14 mouse cellular contexts compared by ENCODE assay signal in genomic region chr8:84780949-84781680, GRCm38 (mm10). TPM values are rescaled to one million over a fixed set of nuclear protein-coding genes. Genes with fewer than 3 reads are reported as not detected.
DNase-seq lines count a peak whose midpoint lies in the region; ATAC-seq and TF ChIP-seq lines count a peak whose summit lies in the region.
"Had no signal": no experiment of that assay in that cellular context is flagged by ENCODE, and none has a peak within 500 bp of the region (broad histone marks: within the 10 kb centered on the region; RNA-seq: fewer than 3 reads in every experiment).

No protein-coding gene starts in this region.

- WGBS in heart, adult 2 months = 60% methylated on average over 6 of the region's 6 CpGs
- WGBS in hindbrain, embryonic 16.5 days = 15% methylated on average over 6 of the region's 6 CpGs

- no peaks in the 10 kb centered on the region for H3K27me3 ChIP-seq in heart, adult 2 months (ENCODE audit: control insufficient read depth, insufficient read depth, low read length)
- H3K27me3 ChIP-seq in hindbrain, embryonic 16.5 days (replicated peaks; ENCODE audit: control insufficient read depth, insufficient read depth, low read length) = peaks cover 26% of the 10 kb centered on the region
- H3K27me3 ChIP-seq: Patski had no signal

- TF ChIP-seq EP300 in heart, adult 2 months (IDR thresholded peaks at IDR 0.05; ENCODE audit: insufficient read depth, low read depth, low read length) = no peak

- H3K4me1 ChIP-seq in heart, adult 2 months (ENCODE audit: control insufficient read depth, insufficient read depth, low read length) = peaks cover 26% of the 10 kb centered on the region
- peaks cover 17% of the 10 kb centered on the region for H3K4me1 ChIP-seq in cortical plate, adult 2 months (ENCODE audit: control insufficient read depth, insufficient read depth, low read length)
- H3K4me1 ChIP-seq in hindbrain, embryonic 16.5 days (ENCODE audit: control insufficient read depth, insufficient read depth, low read depth, low read length) = peaks cover 42% of the 10 kb centered on the region

- peak overlapping the region; percentile 33; the same call in 1 of the 2 replicates for H3K27ac ChIP-seq in heart, adult 2 months
- peak overlapping the region; percentile 97 for H3K27ac ChIP-seq in cortical plate, adult 2 months (ENCODE audit: insufficient read depth, low read length)
- peak overlapping the region; percentile 51; the same call in 1 of the 2 replicates for H3K27ac ChIP-seq in hindbrain, embryonic 16.5 days (ENCODE audit: low read depth, low read length)
- H3K27ac ChIP-seq: heart, embryonic 13.5 days; intestine, embryonic 15.5 days had no signal

- H3K4me2 ChIP-seq in hindbrain, embryonic 16.5 days (ENCODE audit: low read length) = no peak overlapping the region
- H3K4me2 ChIP-seq: intestine, embryonic 15.5 days had no signal

- H3K36me3 ChIP-seq in heart, adult 2 months (ENCODE audit: control insufficient read depth, insufficient read depth, low read length) = peaks cover 3% of the 10 kb centered on the region; the same call in 1 of the 2 replicates
- H3K36me3 ChIP-seq in hindbrain, embryonic 16.5 days (ENCODE audit: control insufficient read depth, insufficient read depth, low read length) = no peaks in the 10 kb centered on the region
- H3K36me3 ChIP-seq: heart, embryonic 13.5 days; intestine, embryonic 15.5 days had no signal

- no peak for TF ChIP-seq POLR2A in heart, adult 2 months (IDR thresholded peaks at IDR 0.05; ENCODE audit: insufficient read depth, low read depth, low read length)
- TF ChIP-seq POLR2A in cortical plate, adult 2 months (IDR thresholded peaks at IDR 0.05; ENCODE audit: extremely low read depth, insufficient read depth, low read length) = no peak

- H3K9ac ChIP-seq in heart, adult 2 months (ENCODE audit: low read depth, low read length) = peak overlapping the region; percentile 36; the same call in 1 of the 2 replicates
- no peak overlapping the region for H3K9ac ChIP-seq in hindbrain, embryonic 16.5 days (ENCODE audit: low read depth, low read length)
- H3K9ac ChIP-seq: intestine, embryonic 15.5 days had no signal

- no peak for DNase-seq in heart, adult 2 months
- DNase-seq in heart, postnatal 36 days = no peak
- peak; percentile 51 for DNase-seq in 3134 (ENCODE audit: extremely low read depth, insufficient read length, low spot score)
- DNase-seq in kidney, postnatal 4 days = no peak
- DNase-seq in kidney, adult 8-10 months = no peak
- DNase-seq in thymus, postnatal 25 days = no peak
- DNase-seq: lung, postnatal 10 days had no signal

- no peaks in the 10 kb centered on the region for H3K9me3 ChIP-seq in hindbrain, embryonic 16.5 days (ENCODE audit: control insufficient read depth, low read length)
- H3K9me3 ChIP-seq: heart, embryonic 13.5 days; intestine, embryonic 15.5 days had no signal

- TF ChIP-seq CTCF in heart, adult 2 months (IDR thresholded peaks at IDR 0.05) = no peak
- no peak for TF ChIP-seq CTCF in cortical plate, adult 2 months (IDR thresholded peaks at IDR 0.05; ENCODE audit: extremely low read depth, insufficient read depth, low read length)

- intact Hi-C loops in heart, adult 2 months (cut with DNase I) = no loop called here
- intact Hi-C loops in heart, postnatal 36 days (cut with DNase I) = no loop called here

- no peak overlapping the region for H3K4me3 ChIP-seq in heart, adult 2 months
- no peak overlapping the region for H3K4me3 ChIP-seq in cortical plate, adult 2 months (ENCODE audit: insufficient read depth, low read length)
- no peak overlapping the region for H3K4me3 ChIP-seq in hindbrain, embryonic 16.5 days (ENCODE audit: low read length)
- H3K4me3 ChIP-seq: intestine, embryonic 15.5 days had no signal

- ATAC-seq in hindbrain, embryonic 16.5 days = no peak
- ATAC-seq: intestine, embryonic 15.5 days; midbrain, embryonic 16.5 days; Patski had no signal

- peaks cover 3% of the 10 kb centered on the region for H3K79me2 ChIP-seq in heart, adult 2 months (replicated peaks; ENCODE audit: control insufficient read depth, insufficient read depth, low read length)

RNA-seq across cellular contexts. Expression of gene Nfix, which starts 19.0 kb away (rescaled TPM):
- 100 to 1,000 TPM; 274 to 297 TPM for total RNA-seq in heart, adult 2 months (2021)
- 49.0 and 68.7 TPM in 2 replicates for polyA plus RNA-seq in heart, adult 2 months (2012; rRNA removed)
- total RNA-seq in heart, postnatal 36 days (2021) = 100 to 1,000 TPM; 279 to 296 TPM
- 82.8 and 89.1 TPM in 2 replicates for polyA plus RNA-seq in cortical plate, adult 2 months (2012; rRNA removed)
- polyA plus RNA-seq in hindbrain, embryonic 16.5 days (2015; fragmentation: Nextera tagmentation; extraction: Ambion mirVana) = 94.3 and 109 TPM in 2 replicates

RNA-seq across cellular contexts. Expression of gene Dand5, which starts 41.5 kb away (rescaled TPM):
- 10 to 100 TPM; 11.2 to 12.3 TPM for total RNA-seq in heart, adult 2 months (2021)
- 6.1 and 7.6 TPM in 2 replicates for polyA plus RNA-seq in heart, adult 2 months (2012; rRNA removed)
- total RNA-seq in heart, postnatal 36 days (2021) = 1 to 10 TPM; 9.3 to 9.9 TPM
- 14.9 and 16.0 TPM in 2 replicates for polyA plus RNA-seq in cortical plate, adult 2 months (2012; rRNA removed)
- 15.4 and 17.1 TPM in 2 replicates for polyA plus RNA-seq in hindbrain, embryonic 16.5 days (2015; fragmentation: Nextera tagmentation; extraction: Ambion mirVana)

RNA-seq across cellular contexts. Expression of gene Gadd45gip1, which starts 50.2 kb away (rescaled TPM):
- 10 to 100 TPM; 27.4 to 29.7 TPM for total RNA-seq in heart, adult 2 months (2021)
- 13.4 and 21.2 TPM in 2 replicates for polyA plus RNA-seq in heart, adult 2 months (2012; rRNA removed)
- total RNA-seq in heart, postnatal 36 days (2021) = 10 to 100 TPM; 28.5 to 29.5 TPM
- polyA plus RNA-seq in cortical plate, adult 2 months (2012; rRNA removed) = 26.0 and 31.2 TPM in 2 replicates
- polyA plus RNA-seq in hindbrain, embryonic 16.5 days (2015; fragmentation: Nextera tagmentation; extraction: Ambion mirVana) = 40.6 and 40.7 TPM in 2 replicates

RNA-seq across cellular contexts. Expression of gene G430095P16Rik, which starts 58.3 kb away (rescaled TPM):
- total RNA-seq in heart, adult 2 months (2021) = under 1 TPM in 1 of 2 experiments, not detected in 1; 0.55 TPM
- polyA plus RNA-seq in heart, adult 2 months (2012; rRNA removed) = 0.70 TPM in 1 of 2 replicates, not detected in the other
- total RNA-seq in heart, postnatal 36 days (2021) = under 1 TPM in 1 of 2 experiments, not detected in 1; 0.44 TPM
- polyA plus RNA-seq in cortical plate, adult 2 months (2012; rRNA removed) = 0.30 and 0.42 TPM in 2 replicates
- 0.82 and 0.89 TPM in 2 replicates for polyA plus RNA-seq in hindbrain, embryonic 16.5 days (2015; fragmentation: Nextera tagmentation; extraction: Ambion mirVana)
- total RNA-seq: liver, adult 2 months had no signal
- polyA plus RNA-seq: liver, adult 2 months had no signal

RNA-seq across cellular contexts. Expression of gene Rad23a, which starts 59.4 kb away (rescaled TPM):
- 10 to 100 TPM; 85.1 to 87.6 TPM for total RNA-seq in heart, adult 2 months (2021)
- polyA plus RNA-seq in heart, adult 2 months (2012; rRNA removed) = 77.3 and 101 TPM in 2 replicates
- 10 to 100 TPM; 84.0 to 87.4 TPM for total RNA-seq in heart, postnatal 36 days (2021)
- 84.7 and 85.9 TPM in 2 replicates for polyA plus RNA-seq in cortical plate, adult 2 months (2012; rRNA removed)
- polyA plus RNA-seq in hindbrain, embryonic 16.5 days (2015; fragmentation: Nextera tagmentation; extraction: Ambion mirVana) = 78.2 and 95.4 TPM in 2 replicates

Comparison
In these comparisons a context has a peak if more than half of its experiments do, and no peak if none do; other contexts are left out.
1. H3K27ac ChIP-seq: peak in every context shown above with its lines; median percentile 97 in cortical plate, adult 2 months; 51 in hindbrain, embryonic 16.5 days; 33 in heart, adult 2 months.